Mouse (Mus musculus): ENCODE measurements around the gene Fam222b.

- TF ChIP-seq CTCF (IDR thresholded peaks at IDR 0.05; ENCODE audit: control insufficient read depth, insufficient read depth, low read length): no peak
- TF ChIP-seq POLR2A (IDR thresholded peaks at IDR 0.05; ENCODE audit: borderline replicate concordance, control insufficient read depth, low read depth, low read length): no peak
These were observed 39.9 kb downstream of the Fam222b start for GRCm38 (mm10) chr11:78134344-78134743.
